Mouse (Mus musculus): Measurements from ENCODE around the gene Gm49336.

Gene Gm49336

GRCm38 (mm10) chr14:60238551-60238950, 12.8 kb downstream of the Gm49336 start:
- DNase-seq (ENCODE audit: low spot score in 2 of 2): no peak

- DNase-seq (ENCODE audit: low spot score in 2 of 2): no peak
Measured at GRCm38 (mm10) chr14:60219886-60220285, 31.4 kb downstream of the Gm49336 start.

GRCm38 (mm10) chr14:60217616-60218015, 33.7 kb downstream of the Gm49336 start:
- no peak for DNase-seq (ENCODE audit: low spot score in 2 of 2)

- DNase-seq (ENCODE audit: low spot score in 2 of 2): no peak
Measured at GRCm38 (mm10) chr14:60216125-60216524, 35.2 kb downstream of the Gm49336 start.

- DNase-seq (ENCODE audit: low spot score in 2 of 2): no peak
Measured at GRCm38 (mm10) chr14:60215000-60215399, 36.3 kb downstream of the Gm49336 start.

GRCm38 (mm10) chr14:60214040-60214439, 37.3 kb downstream of the Gm49336 start:
- DNase-seq (ENCODE audit: low spot score in 2 of 2): no peak

GRCm38 (mm10) chr14:60209166-60209565, 42.1 kb downstream of the Gm49336 start:
- DNase-seq (ENCODE audit: low spot score in 2 of 2): no peak

- DNase-seq (ENCODE audit: low spot score in 2 of 2): no peak
Measured at GRCm38 (mm10) chr14:60204993-60205392, 46.3 kb downstream of the Gm49336 start.

GRCm38 (mm10) chr14:60196884-60197283, 54.4 kb downstream of the Gm49336 start, which contains the start of gene Atp8a2:
TSS of gene Atp8a2 (minus strand) at chr14:60197179.
- no peak for DNase-seq (ENCODE audit: low spot score in 2 of 2)

- DNase-seq (ENCODE audit: low spot score in 2 of 2): no peak
Measured at GRCm38 (mm10) chr14:60195999-60196398, 55.3 kb downstream of the Gm49336 start.

GRCm38 (mm10) chr14:60194606-60195005, 56.7 kb downstream of the Gm49336 start:
- DNase-seq (ENCODE audit: low spot score in 2 of 2): no peak

GRCm38 (mm10) chr14:60189771-60190170, 61.5 kb downstream of the Gm49336 start:
- DNase-seq (ENCODE audit: low spot score in 2 of 2): no peak

- no peak for DNase-seq (ENCODE audit: low spot score in 2 of 2)
Measured at GRCm38 (mm10) chr14:60188201-60188825, 63.0 kb downstream of the Gm49336 start.

- no peak for DNase-seq (ENCODE audit: low spot score in 2 of 2)
Measured at GRCm38 (mm10) chr14:60181306-60181705, 70.0 kb downstream of the Gm49336 start.

- no peak for DNase-seq (ENCODE audit: low spot score in 2 of 2)
Measured at GRCm38 (mm10) chr14:60178571-60178955, 72.7 kb downstream of the Gm49336 start.

- DNase-seq (ENCODE audit: low spot score in 2 of 2): no peak
Measured at GRCm38 (mm10) chr14:60177614-60178570, 73.4 kb downstream of the Gm49336 start.

- no peak for DNase-seq (ENCODE audit: low spot score in 2 of 2)
Measured at GRCm38 (mm10) chr14:60176891-60177613, 74.3 kb downstream of the Gm49336 start.

- no peak for DNase-seq (ENCODE audit: low spot score in 2 of 2)
Measured at GRCm38 (mm10) chr14:60176469-60176890, 74.8 kb downstream of the Gm49336 start.

GRCm38 (mm10) chr14:60172286-60173055, 78.8 kb downstream of the Gm49336 start:
- no peak for DNase-seq (ENCODE audit: low spot score in 2 of 2)

- no peak for DNase-seq (ENCODE audit: low spot score in 2 of 2)
Measured at GRCm38 (mm10) chr14:60170845-60171610, 80.3 kb downstream of the Gm49336 start.

- DNase-seq (ENCODE audit: low spot score in 2 of 2): no peak
Measured at GRCm38 (mm10) chr14:60163367-60163766, 87.9 kb downstream of the Gm49336 start.
